Mouse (Mus musculus) right cerebral cortex, postnatal 14 days (tissue): ENCODE measurements around the gene Trpm2.
A peak's percentile ranks its signal among the peaks of the same experiment; 100 is the strongest.
"Not testable (repeated sequence)": the region's sequence is repeated elsewhere in the genome, so short reads cannot be mapped to it uniquely, and the experiment has no call there.

Experiments used
- DNase-seq: peaks from one replicate; pipeline ENCODE4 v3.0.0; 2022

Trpm2 gene

GRCm38 (mm10) chr10:77970481-77970880 is at the start of gene Trpm2:
Trpm2 (minus strand) TSS chr10:77970563.
- no peak for DNase-seq

DNA sequence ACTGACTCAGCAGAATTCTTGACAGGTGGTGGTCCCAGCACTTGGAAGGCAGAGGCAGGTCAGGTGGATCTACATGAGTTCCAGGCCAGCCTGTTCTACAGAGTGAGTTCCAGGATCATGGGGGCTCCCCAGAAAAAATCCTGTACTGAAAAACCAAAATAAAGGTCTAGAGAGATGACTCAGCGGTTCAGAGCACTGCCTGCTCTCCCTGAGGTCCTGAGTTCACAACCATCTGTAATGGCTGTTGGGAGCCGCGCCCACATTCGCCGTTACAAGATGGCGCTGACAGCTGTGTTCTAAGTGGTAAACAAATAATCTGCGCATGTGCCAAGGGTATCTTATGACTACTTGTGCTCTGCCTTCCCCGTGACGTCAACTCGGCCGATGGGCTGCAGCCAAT is 49.6 kb upstream of the Trpm2 start:
- not testable (repeated sequence) for DNase-seq

DNA sequence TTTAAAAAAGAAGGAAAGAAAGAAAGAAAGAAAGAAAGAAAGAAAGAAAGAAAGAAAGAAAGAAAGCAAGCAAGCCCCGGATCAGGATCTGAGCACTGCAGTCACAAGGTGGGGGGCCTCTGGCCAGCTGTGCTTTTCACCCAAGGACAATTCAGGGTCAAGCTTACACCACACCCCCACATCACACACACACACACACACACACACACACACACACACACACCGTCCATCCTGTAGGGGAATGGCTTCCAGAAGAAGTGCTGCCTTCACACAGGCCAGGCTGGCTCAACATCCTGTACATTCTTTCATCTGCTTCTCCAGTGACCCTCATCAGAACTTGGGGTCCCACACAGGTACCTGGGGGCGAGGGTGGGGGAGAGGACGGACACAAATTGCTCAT is 48.9 kb upstream of the Trpm2 start:
- DNase-seq, result no peak

- DNase-seq, result peak; percentile 86
These were observed 48.4 kb upstream of the Trpm2 start for GRCm38 (mm10) chr10:78018797-78019203.

- no peak for DNase-seq
These were observed 46.0 kb upstream of the Trpm2 start for GRCm38 (mm10) chr10:78016366-78016765.

DNA sequence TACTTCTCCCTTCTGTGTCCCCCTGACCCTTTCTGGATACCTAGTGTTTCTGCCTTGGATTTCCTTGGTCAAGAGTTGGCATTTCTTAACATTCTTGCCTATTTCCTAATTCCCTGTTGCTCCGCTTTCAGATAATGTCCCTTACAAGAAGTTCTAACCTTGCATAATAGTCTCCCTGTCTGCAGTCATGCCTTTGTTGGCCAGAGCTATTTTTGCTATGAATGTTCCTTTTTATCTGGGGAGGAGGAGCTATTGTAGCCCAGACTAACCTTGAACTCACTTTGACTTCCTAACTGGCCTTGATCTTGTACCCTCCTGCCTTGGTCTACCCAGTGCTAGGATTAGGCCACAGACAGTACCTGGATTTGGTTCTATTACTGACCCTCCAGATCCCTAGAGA is 45.1 kb upstream of the Trpm2 start:
- DNase-seq, result no peak

DNA sequence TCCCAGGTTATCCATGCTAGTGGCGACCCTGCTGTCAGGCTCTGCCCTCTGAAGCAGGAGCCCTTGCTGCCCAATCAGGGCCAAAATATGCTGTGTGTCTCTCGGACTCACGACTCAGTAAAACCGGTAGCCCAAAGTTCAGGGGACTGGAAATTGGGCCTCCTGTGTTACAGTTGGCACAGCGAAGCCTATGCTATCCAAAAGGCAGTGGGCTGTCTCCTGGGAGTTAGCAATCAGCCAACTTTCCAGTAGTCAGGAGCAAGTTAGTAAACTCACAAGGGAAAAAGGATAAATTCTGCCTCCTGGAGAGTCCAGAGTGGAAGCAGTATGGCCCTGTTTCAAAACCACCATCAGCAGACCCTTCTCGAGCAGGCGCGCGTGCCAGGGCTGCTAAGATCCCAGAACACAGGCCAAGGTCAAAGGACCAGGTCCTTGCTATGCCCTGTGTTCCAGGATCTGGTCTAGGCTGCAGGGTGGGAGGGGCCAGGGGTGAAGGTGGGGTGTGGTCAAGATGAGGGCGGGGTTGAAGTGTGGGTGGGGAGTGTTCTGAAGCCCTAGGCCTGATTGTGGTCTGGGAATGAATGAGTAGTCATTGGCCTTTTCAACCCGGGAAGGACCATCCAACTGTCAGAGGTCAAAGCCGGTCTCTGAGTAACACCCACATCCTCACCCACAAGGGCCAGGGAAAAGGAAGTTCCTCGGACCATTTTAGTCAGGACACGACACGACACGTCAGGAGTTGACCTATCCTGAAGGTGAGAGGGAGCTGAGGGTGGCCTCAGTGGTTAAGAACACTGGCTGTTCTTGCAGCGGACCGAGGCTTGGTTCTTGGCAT is 42.5 kb upstream of the Trpm2 start:
- no peak for DNase-seq

- not testable (repeated sequence) for DNase-seq
These were observed 40.8 kb upstream of the Trpm2 start for GRCm38 (mm10) chr10:78011116-78011515.

- DNase-seq, result no peak
These were observed 40.0 kb upstream of the Trpm2 start for GRCm38 (mm10) chr10:78010335-78010734.

DNA sequence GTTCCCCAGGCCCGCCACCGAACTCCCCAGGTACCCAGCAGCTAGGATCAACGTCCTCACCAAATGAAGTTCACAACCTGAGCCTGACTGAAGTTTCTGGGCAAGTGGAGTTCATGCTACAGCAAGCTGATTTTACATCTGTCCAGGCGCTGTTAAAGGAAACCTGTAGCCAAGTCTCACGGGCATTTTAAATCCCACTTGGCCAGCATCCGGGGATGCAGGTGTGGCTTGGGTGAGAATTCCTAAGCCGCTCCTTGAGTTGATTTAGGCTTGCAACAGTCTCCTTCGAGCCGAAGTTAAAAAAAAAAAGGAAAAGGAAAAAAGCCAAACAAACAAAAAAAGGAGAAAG is 39.6 kb upstream of the Trpm2 start, which contains the start of gene Pfkl:
Pfkl (minus strand) TSS at position 139 of the 349 bp plus-strand sequence.
- no peak for DNase-seq

- DNase-seq, result peak; percentile 96
These were observed 39.0 kb upstream of the Trpm2 start for GRCm38 (mm10) chr10:78009184-78009944.

GRCm38 (mm10) chr10:78008169-78008568 is 37.8 kb upstream of the Trpm2 start:
- no peak for DNase-seq

DNA sequence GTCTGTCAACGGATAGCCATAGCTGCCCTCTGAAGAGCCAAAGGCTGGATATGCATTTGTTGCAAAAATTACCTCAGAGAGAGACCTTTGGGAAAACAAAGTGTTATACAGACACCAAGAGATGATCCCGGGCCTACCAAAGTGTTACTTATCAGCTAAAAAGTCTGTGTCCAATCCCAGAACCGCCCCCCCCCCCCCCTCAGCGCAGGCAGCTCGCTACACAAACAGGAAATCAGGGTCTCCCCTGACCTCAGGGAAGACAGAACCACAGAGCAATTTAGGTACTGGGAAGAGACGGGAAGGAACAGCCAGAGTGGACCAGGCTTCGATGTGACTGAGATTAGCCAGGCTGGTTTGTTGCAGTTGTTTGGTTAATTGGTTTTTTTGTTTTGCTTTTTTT is 36.8 kb upstream of the Trpm2 start:
- no peak for DNase-seq

- no peak for DNase-seq
These were observed 35.6 kb upstream of the Trpm2 start for GRCm38 (mm10) chr10:78005791-78006438.

DNA sequence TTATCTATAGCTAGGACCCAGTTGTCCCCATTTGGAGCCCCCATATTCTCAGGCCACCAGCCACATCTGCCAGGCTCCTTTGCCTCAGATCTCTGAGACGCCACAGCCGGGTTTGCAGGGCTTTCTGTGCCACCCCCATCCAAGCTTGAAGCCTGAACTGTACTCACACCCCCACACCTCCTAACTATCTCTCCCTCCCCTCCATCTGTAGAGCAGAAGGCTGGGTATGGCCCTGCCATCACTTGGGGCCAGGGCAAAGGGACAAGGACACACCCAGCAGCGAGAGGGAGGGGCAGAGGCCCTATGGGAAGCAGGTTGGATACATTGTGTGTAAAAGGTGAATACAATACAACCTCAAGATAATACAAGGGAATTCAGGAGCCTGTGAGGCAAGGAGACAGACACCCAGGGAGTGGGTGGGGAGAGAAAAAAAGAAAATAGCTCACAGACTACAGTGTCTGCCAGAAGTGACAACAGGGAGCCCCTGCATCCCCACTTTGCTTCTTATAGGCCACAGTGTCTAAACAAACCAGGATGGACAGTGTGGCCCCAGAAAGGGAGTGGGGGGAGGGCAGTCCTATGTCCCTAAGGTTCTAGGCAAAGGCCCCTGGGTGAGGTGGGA is 34.2 kb upstream of the Trpm2 start:
- DNase-seq, result no peak

GRCm38 (mm10) chr10:78002316-78002715 is 32.0 kb upstream of the Trpm2 start:
- DNase-seq, result no peak

GRCm38 (mm10) chr10:78001796-78002195 is 31.4 kb upstream of the Trpm2 start:
- peak; percentile 78 for DNase-seq

- no peak for DNase-seq
These were observed 29.8 kb upstream of the Trpm2 start for GRCm38 (mm10) chr10:78000200-78000599.

DNA sequence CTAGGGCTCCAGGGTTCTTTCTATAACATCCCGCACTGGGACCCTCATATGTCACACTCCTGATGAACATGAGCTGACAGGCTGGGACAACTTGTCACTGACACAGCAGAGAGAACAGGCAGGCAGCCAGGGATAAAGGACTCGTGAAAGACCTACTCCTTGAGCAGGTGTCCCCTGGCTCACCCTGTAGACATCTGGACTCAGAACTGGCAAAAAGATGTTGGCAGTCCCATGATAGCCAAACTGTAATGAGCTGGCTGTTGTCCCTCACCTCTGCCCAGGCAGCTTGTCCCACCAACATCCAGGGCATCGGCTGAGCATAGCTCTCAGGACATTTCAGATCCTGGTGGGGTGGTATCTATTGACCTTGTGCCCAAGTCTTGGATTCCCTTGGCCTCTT is 25.3 kb upstream of the Trpm2 start:
- no peak for DNase-seq

GRCm38 (mm10) chr10:77985775-77986174 is 15.4 kb upstream of the Trpm2 start:
- no peak for DNase-seq

GRCm38 (mm10) chr10:77984660-77985059 is 14.3 kb upstream of the Trpm2 start:
- peak; percentile 75 for DNase-seq

GRCm38 (mm10) chr10:77978351-77979350 is 8.3 kb upstream of the Trpm2 start, which contains the start of gene 1810043G02Rik:
1810043G02Rik (plus strand) TSS chr10:77978524.
- peak; percentile 100 for DNase-seq
